Mouse (Mus musculus): Measurements from ENCODE around the gene Opcml. TPM values are rescaled to one million over a fixed set of nuclear protein-coding genes. Genes with fewer than 3 reads are reported as not detected.

Gene Opcml
- polyA plus RNA-seq, 1 experiment from 2014 or later: 88.6 TPM

DNA sequence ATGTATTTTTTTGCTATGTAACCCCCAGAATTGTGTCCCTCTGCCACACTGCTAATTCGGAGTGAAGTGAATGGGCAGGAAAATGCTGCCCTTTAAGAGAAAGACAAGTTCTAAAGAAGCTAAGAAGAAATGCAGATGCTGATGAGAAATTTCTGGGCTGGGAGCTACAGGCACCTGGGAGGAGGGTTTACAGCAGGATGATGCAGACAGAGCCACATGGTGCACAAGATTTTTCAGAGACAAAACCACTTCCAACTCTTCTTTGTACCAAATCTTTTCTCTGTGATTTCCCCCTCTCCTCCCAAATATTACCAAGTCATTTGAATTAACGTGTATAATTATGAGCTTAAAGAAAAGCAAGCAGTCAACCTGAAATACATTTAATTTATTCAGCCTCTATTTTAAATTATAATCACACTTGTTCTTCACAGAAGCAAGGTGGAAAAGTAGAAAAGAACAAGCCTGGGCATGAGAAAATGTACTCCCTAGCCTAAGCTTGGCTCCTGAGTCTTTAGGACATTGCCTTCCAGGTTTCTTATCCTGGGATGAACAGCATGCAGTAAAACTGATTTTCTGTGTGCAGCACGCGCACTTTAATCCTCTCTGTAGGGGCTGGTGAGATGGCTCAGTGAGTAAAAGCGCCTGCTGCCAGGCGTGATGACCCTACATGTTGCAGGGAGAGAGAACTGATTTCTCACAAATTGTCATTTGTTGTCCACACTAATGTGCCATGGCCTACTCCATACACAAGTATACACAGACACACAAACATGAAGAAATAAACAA, 890.9 kb downstream of the Opcml start:
- WGBS: 18% methylated on average over 6 of the region's 6 CpGs
- no peaks in the 10 kb centered on the region for H3K36me3 ChIP-seq (ENCODE audit: control insufficient read depth, insufficient read depth)
- peak overlapping the region; percentile 59 for H3K27ac ChIP-seq (ENCODE audit: low read length)
- H3K9ac ChIP-seq (replicated peaks; ENCODE audit: low read depth, low read length): no peak overlapping the region
- peak; percentile 73 for ATAC-seq
- no peak overlapping the region for H3K4me3 ChIP-seq (replicated peaks; ENCODE audit: low read length)
- peaks cover 19% of the 10 kb centered on the region for H3K4me1 ChIP-seq (replicated peaks; ENCODE audit: control insufficient read depth, insufficient read depth, low read length)
- no peaks in the 10 kb centered on the region for H3K27me3 ChIP-seq (replicated peaks; ENCODE audit: control insufficient read depth, insufficient read depth, low read length)
- no peaks in the 10 kb centered on the region for H3K9me3 ChIP-seq (ENCODE audit: control insufficient read depth, low read length)
- peak overlapping the region; percentile 16; the same call in 1 of the 2 replicates for H3K4me2 ChIP-seq (ENCODE audit: low read length)

DNA sequence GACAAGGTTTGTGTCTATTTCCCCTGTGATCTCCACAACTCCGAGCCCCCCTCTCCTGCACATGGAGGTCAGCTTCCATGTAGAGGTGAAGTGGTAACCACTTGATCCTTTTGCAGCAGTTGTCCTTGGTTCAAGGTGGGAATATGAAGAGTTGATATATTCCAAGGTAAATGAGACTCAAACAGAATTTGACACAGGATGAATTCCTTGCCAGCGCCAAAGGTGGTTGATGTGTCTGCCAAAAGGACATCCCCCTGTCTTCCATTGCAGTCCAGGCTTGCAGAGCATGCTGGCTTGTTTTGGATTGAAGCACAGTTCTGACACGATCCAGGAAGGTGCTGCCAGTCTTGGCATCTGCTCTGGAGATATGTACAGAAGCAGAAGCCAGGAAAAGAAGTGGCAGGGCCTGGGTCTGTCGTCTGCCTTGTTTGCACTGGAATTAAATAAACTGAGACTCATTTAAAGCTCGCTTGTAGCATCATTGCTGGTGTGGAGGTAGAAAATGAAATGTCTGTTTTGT, 893.4 kb downstream of the Opcml start:
- peaks cover 19% of the 10 kb centered on the region for H3K4me1 ChIP-seq (replicated peaks; ENCODE audit: control insufficient read depth, insufficient read depth, low read length)
- peak; percentile 54 for ATAC-seq
- H3K4me3 ChIP-seq (replicated peaks; ENCODE audit: low read length): no peak overlapping the region
- 64% methylated on average over 5 of the region's 5 CpGs for WGBS
- no peaks in the 10 kb centered on the region for H3K9me3 ChIP-seq (ENCODE audit: control insufficient read depth, low read length)
- no peak overlapping the region for H3K27ac ChIP-seq (ENCODE audit: low read length)
- no peak overlapping the region for H3K9ac ChIP-seq (replicated peaks; ENCODE audit: low read depth, low read length)
- H3K4me2 ChIP-seq (ENCODE audit: low read length): no peak overlapping the region
- H3K36me3 ChIP-seq (ENCODE audit: control insufficient read depth, insufficient read depth): no peaks in the 10 kb centered on the region
- H3K27me3 ChIP-seq (replicated peaks; ENCODE audit: control insufficient read depth, insufficient read depth, low read length): no peaks in the 10 kb centered on the region

DNA sequence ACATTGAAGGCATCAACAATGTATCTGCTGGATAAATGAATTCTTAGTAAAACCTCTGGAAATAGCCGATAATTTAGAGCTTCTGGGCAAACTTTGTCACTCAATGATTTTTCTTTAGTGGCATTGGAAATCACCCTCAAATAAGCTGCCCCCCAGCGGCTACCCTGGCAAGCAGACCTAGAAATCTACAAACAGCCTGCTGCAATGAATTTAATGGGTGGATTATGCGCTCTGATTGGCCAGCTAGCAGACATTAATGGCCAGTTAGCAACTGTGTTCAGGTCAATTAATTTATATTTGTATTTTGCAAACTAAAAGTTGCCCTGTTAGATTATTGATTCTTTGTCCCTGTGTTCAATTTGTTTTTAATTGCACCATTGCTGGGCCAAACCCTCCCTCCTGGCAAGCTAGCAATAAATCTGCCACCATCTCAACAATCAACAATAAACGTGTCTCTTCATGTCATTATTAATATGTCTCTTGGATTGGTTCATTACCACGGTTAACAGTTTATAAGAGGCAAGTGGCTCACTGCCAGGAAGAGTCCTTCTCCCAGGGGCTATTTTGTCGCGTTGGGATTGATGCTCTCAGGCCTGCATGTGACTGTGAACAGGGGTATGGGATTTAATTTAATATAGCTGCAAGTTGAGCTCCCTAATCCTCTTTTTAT, 896.5 kb downstream of the Opcml start:
- Histone ChIP-seq H3K4me3 (replicated peaks; ENCODE audit: low read length) (no peak overlapping the region), H3K36me3 (ENCODE audit: control insufficient read depth, insufficient read depth) (no peaks in the 10 kb centered on the region), H3K9ac (replicated peaks; ENCODE audit: low read depth, low read length) (no peak overlapping the region), H3K9me3 (ENCODE audit: control insufficient read depth, low read length) (no peaks in the 10 kb centered on the region), H3K27ac (ENCODE audit: low read length) (no peak overlapping the region), H3K4me2 (ENCODE audit: low read length) (no peak overlapping the region), H3K4me1 (replicated peaks; ENCODE audit: control insufficient read depth, insufficient read depth, low read length) (peaks cover 9% of the 10 kb centered on the region), H3K27me3 (replicated peaks; ENCODE audit: control insufficient read depth, insufficient read depth, low read length) (no peaks in the 10 kb centered on the region)
- 30% methylated on average over 7 of the region's 7 CpGs for WGBS
- peak; percentile 29; the same call in 1 of the 2 replicates for ATAC-seq

GRCm38 (mm10) chr9:28690134-28690533, 899.6 kb downstream of the Opcml start:
- H3K9me3 ChIP-seq (ENCODE audit: control insufficient read depth, low read length): no peaks in the 10 kb centered on the region
- no peak overlapping the region for H3K4me3 ChIP-seq (replicated peaks; ENCODE audit: low read length)
- H3K9ac ChIP-seq (replicated peaks; ENCODE audit: low read depth, low read length): no peak overlapping the region
- H3K4me1 ChIP-seq (replicated peaks; ENCODE audit: control insufficient read depth, insufficient read depth, low read length): peaks cover 12% of the 10 kb centered on the region
- no peaks in the 10 kb centered on the region for H3K36me3 ChIP-seq (ENCODE audit: control insufficient read depth, insufficient read depth)
- 49% methylated on average over 2 of the region's 2 CpGs for WGBS
- peak; percentile 79 for ATAC-seq
- no peak overlapping the region for H3K4me2 ChIP-seq (ENCODE audit: low read length)
- H3K27me3 ChIP-seq (replicated peaks; ENCODE audit: control insufficient read depth, insufficient read depth, low read length): no peaks in the 10 kb centered on the region
- no peak overlapping the region; the same call in 1 of the 2 replicates for H3K27ac ChIP-seq (ENCODE audit: low read length)

DNA sequence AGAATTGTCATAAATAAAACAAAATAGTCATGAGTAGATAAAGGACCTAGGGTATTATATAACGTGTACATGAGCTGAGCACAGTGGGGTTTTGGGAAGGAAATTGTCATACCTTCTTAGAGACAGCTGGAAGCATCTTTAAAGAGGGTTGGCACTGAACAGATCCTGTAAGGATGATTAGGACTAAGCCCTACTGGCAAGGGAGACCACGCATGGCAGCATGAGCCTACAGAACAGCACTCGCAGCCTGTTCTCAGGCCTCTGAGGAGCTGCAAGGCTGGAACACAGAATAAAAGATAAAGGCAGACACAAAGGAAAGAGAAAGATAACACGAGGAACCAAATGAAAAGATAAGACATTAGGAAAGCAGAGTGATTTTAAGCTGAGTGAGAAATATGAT, 915.2 kb downstream of the Opcml start:
- H3K4me2 ChIP-seq (ENCODE audit: low read length): no peak overlapping the region
- H3K9me3 ChIP-seq (ENCODE audit: control insufficient read depth, low read length): no peaks in the 10 kb centered on the region
- no peaks in the 10 kb centered on the region for H3K4me1 ChIP-seq (replicated peaks; ENCODE audit: control insufficient read depth, insufficient read depth, low read length)
- no peak overlapping the region for H3K4me3 ChIP-seq (replicated peaks; ENCODE audit: low read length)
- no peak overlapping the region for H3K27ac ChIP-seq (ENCODE audit: low read length)
- 82% methylated on average over 4 of the region's 4 CpGs for WGBS
- no peak overlapping the region for H3K9ac ChIP-seq (replicated peaks; ENCODE audit: low read depth, low read length)
- ATAC-seq: no peak
- H3K36me3 ChIP-seq (ENCODE audit: control insufficient read depth, insufficient read depth): no peaks in the 10 kb centered on the region
- no peaks in the 10 kb centered on the region for H3K27me3 ChIP-seq (replicated peaks; ENCODE audit: control insufficient read depth, insufficient read depth, low read length)

- Histone ChIP-seq H3K4me3 (replicated peaks; ENCODE audit: low read length) (no peak overlapping the region), H3K4me1 (replicated peaks; ENCODE audit: control insufficient read depth, insufficient read depth, low read length) (no peaks in the 10 kb centered on the region), H3K27me3 (replicated peaks; ENCODE audit: control insufficient read depth, insufficient read depth, low read length) (no peaks in the 10 kb centered on the region), H3K36me3 (ENCODE audit: control insufficient read depth, insufficient read depth) (no peaks in the 10 kb centered on the region), H3K27ac (ENCODE audit: low read length) (no peak overlapping the region), H3K9me3 (ENCODE audit: control insufficient read depth, low read length) (no peaks in the 10 kb centered on the region), H3K4me2 (ENCODE audit: low read length) (no peak overlapping the region), H3K9ac (replicated peaks; ENCODE audit: low read depth, low read length) (no peak overlapping the region)
- WGBS: 79% methylated on average over 2 of the region's 2 CpGs
- ATAC-seq: peak; percentile 70
Observed at GRCm38 (mm10) chr9:28714544-28714943, 924.0 kb downstream of the Opcml start.

- 95% methylated on average over 2 of the region's 2 CpGs for WGBS
- H3K4me1 ChIP-seq (replicated peaks; ENCODE audit: control insufficient read depth, insufficient read depth, low read length): no peaks in the 10 kb centered on the region
Observed at GRCm38 (mm10) chr9:28720186-28720585, 929.6 kb downstream of the Opcml start.

DNA sequence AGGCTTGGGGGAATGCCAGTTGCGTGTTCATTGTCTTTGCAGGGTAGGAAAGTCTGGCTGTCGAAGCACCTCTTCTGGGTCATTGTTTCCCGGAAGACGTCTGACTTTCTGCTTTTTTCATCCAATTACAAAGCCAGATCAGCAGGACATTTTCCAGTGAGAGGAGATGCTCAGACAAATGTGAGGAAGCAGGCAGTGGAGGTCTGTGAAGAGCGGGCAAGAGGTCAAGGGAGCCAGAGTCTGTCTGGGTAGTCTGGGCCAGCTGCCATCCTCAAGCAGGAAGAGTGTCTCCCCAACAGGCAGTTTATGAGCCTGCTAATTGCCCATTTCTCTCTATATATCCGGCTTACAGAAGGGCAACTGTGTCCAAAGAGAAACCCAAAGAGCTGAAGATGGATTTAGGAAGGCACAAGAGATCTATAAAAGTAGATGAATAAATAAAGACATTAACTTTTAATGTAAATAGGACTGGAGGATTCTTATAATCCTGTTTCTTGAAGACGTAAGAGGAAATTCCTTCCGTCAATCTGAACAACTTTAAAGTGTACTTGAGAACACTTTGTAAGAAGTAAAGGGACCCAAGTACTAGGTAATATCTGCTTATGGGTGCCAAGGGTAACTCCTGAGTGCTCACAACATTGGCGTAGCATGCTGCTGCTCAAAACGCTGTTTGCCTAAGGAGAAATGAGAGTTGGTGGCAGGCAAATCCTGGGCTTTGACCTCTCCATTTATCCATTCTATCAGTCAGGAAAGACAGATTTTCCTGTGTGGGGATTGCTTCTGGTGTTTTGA, 941.4 kb downstream of the Opcml start:
- Histone ChIP-seq H3K36me3 (ENCODE audit: control insufficient read depth, insufficient read depth) (no peaks in the 10 kb centered on the region), H3K9ac (replicated peaks; ENCODE audit: low read depth, low read length) (no peak overlapping the region), H3K4me2 (ENCODE audit: low read length) (no peak overlapping the region), H3K4me1 (replicated peaks; ENCODE audit: control insufficient read depth, insufficient read depth, low read length) (no peaks in the 10 kb centered on the region), H3K4me3 (replicated peaks; ENCODE audit: low read length) (no peak overlapping the region), H3K9me3 (ENCODE audit: control insufficient read depth, low read length) (no peaks in the 10 kb centered on the region), H3K27me3 (replicated peaks; ENCODE audit: control insufficient read depth, insufficient read depth, low read length) (no peaks in the 10 kb centered on the region), H3K27ac (ENCODE audit: low read length) (no peak overlapping the region)
- no peak for ATAC-seq
- 75% methylated on average over 10 of the region's 10 CpGs for WGBS

More at GRCm38 (mm10) chr9:28720186-28720585, 929.6 kb downstream of the Opcml start:
- Histone ChIP-seq H3K4me3 (replicated peaks; ENCODE audit: low read length) (no peak overlapping the region), H3K27ac (ENCODE audit: low read length) (no peak overlapping the region), H3K27me3 (replicated peaks; ENCODE audit: control insufficient read depth, insufficient read depth, low read length) (no peaks in the 10 kb centered on the region), H3K9me3 (ENCODE audit: control insufficient read depth, low read length) (no peaks in the 10 kb centered on the region), H3K36me3 (ENCODE audit: control insufficient read depth, insufficient read depth) (no peaks in the 10 kb centered on the region), H3K9ac (replicated peaks; ENCODE audit: low read depth, low read length) (no peak overlapping the region), H3K4me2 (ENCODE audit: low read length) (no peak overlapping the region)
- ATAC-seq: no peak

DNA sequence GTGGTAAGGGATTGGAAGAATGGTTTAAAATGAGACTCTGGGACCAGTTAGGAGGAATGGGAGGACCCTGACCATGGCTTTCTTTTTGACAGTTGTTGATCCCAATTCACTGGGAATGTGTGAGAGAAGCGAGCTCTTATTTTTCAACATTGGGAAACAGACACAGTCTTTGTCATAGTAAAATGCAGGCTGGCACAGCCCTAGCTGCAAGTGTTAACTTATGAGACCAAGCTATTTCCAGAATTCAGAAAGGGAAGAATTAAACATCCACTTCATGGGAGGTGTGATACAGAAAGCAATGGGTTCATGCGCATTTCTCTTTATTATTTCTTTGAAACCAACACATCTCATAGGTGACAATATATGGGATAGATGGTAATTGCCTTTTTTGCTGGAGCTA, 947.4 kb downstream of the Opcml start:
- Histone ChIP-seq H3K36me3 (ENCODE audit: control insufficient read depth, insufficient read depth) (no peaks in the 10 kb centered on the region), H3K4me2 (ENCODE audit: low read length) (no peak overlapping the region), H3K9me3 (ENCODE audit: control insufficient read depth, low read length) (no peaks in the 10 kb centered on the region), H3K9ac (replicated peaks; ENCODE audit: low read depth, low read length) (no peak overlapping the region), H3K27me3 (replicated peaks; ENCODE audit: control insufficient read depth, insufficient read depth, low read length) (no peaks in the 10 kb centered on the region), H3K27ac (ENCODE audit: low read length) (peak overlapping the region; percentile 68), H3K4me3 (replicated peaks; ENCODE audit: low read length) (no peak overlapping the region), H3K4me1 (replicated peaks; ENCODE audit: control insufficient read depth, insufficient read depth, low read length) (peaks cover 12% of the 10 kb centered on the region)
- WGBS: 58% methylated on average over 2 of the region's 2 CpGs
- ATAC-seq: peak; percentile 42
